Mouse (Mus musculus): ENCODE data around the gene Taar9.
"Not testable (repeated sequence)": the region's sequence is repeated elsewhere in the genome, so short reads cannot be mapped to it uniquely, and the experiment has no call there.

Taar9 gene

GRCm38 (mm10) chr10:24076200-24076599 lies 33.1 kb downstream of the Taar9 start, which contains the start of gene Taar8a:
Gene Taar8a, plus strand, starts transcription at chr10:24076500.
- not testable (repeated sequence) for DNase-seq (ENCODE audit: low spot score)

GRCm38 (mm10) chr10:24074751-24075150 lies 34.6 kb downstream of the Taar9 start:
- DNase-seq (ENCODE audit: low spot score) = not testable (repeated sequence)

- DNase-seq (ENCODE audit: low spot score) = no peak
These were observed 50.3 kb downstream of the Taar9 start for GRCm38 (mm10) chr10:24058986-24059385.

Measured in urinary bladder, postnatal 14 days (tissue).